ENCODE assay signal across 8 mouse cellular contexts in genomic region chr9:68956938-68957573, GRCm38 (mm10).
DNase-seq lines count a peak whose midpoint lies in the region; ATAC-seq and TF ChIP-seq lines count a peak whose summit lies in the region.

No protein-coding gene starts in this region.

- H3K9ac ChIP-seq in heart, postnatal 0 days (replicated peaks; ENCODE audit: low read depth, low read length), result no peak overlapping the region
- H3K9ac ChIP-seq in heart, embryonic 12.5 days, result no peak overlapping the region
- no peak overlapping the region for H3K9ac ChIP-seq in hindbrain, postnatal 0 days (replicated peaks; ENCODE audit: low read length)

- H3K4me3 ChIP-seq in heart, postnatal 0 days (ENCODE audit: low read depth, low read length), result no peak overlapping the region
- no peak overlapping the region for H3K4me3 ChIP-seq in heart, embryonic 12.5 days
- H3K4me3 ChIP-seq in hindbrain, postnatal 0 days (ENCODE audit: low read length), result no peak overlapping the region

- no peaks in the 10 kb centered on the region for H3K4me1 ChIP-seq in heart, postnatal 0 days (ENCODE audit: control insufficient read depth, insufficient read depth)
- H3K4me1 ChIP-seq in heart, embryonic 12.5 days (replicated peaks), result 0 out of 2 replicates have a peak, but pooled peaks cover 4% of the 10 kb centered on the region
- no peaks in the 10 kb centered on the region for H3K4me1 ChIP-seq in hindbrain, postnatal 0 days (ENCODE audit: insufficient read depth, low read length)

- no peak overlapping the region for H3K4me2 ChIP-seq in heart, postnatal 0 days (ENCODE audit: low read depth, low read length)
- no peak overlapping the region for H3K4me2 ChIP-seq in heart, embryonic 12.5 days
- H3K4me2 ChIP-seq in hindbrain, postnatal 0 days (ENCODE audit: low read depth, low read length), result no peak overlapping the region

- TF ChIP-seq CTCF in heart, postnatal 0 days (IDR thresholded peaks at IDR 0.05; ENCODE audit: low read depth), result peak; percentile 65
- peak; percentile 70 for TF ChIP-seq CTCF in hindbrain, postnatal 0 days (IDR thresholded peaks at IDR 0.05; ENCODE audit: low read depth)

- H3K9me3 ChIP-seq in heart, postnatal 0 days (replicated peaks; ENCODE audit: control insufficient read depth, low read length), result no peaks in the 10 kb centered on the region
- H3K9me3 ChIP-seq in heart, embryonic 12.5 days (replicated peaks), result no peaks in the 10 kb centered on the region
- no peaks in the 10 kb centered on the region for H3K9me3 ChIP-seq in hindbrain, postnatal 0 days (ENCODE audit: low read length)

- H3K36me3 ChIP-seq in heart, postnatal 0 days (replicated peaks; ENCODE audit: control insufficient read depth, insufficient read depth, low read length), result no peaks in the 10 kb centered on the region
- no peaks in the 10 kb centered on the region for H3K36me3 ChIP-seq in heart, embryonic 12.5 days
- H3K36me3 ChIP-seq in hindbrain, postnatal 0 days (ENCODE audit: insufficient read depth, low read length), result no peaks in the 10 kb centered on the region

- 52% methylated on average over 5 of the region's 5 CpGs for WGBS in heart, postnatal 0 days
- WGBS in heart, embryonic 12.5 days, result 53% methylated on average over 5 of the region's 5 CpGs
- 61% methylated on average over 5 of the region's 5 CpGs for WGBS in hindbrain, postnatal 0 days

- no peak overlapping the region for H3K27ac ChIP-seq in heart, postnatal 0 days (ENCODE audit: low read depth)
- no peak overlapping the region for H3K27ac ChIP-seq in heart, embryonic 12.5 days (ENCODE audit: poor library complexity, severe bottlenecking)
- H3K27ac ChIP-seq in hindbrain, postnatal 0 days, result no peak overlapping the region

- H3K27me3 ChIP-seq in heart, postnatal 0 days (ENCODE audit: control insufficient read depth, insufficient read depth, low read length), result no peaks in the 10 kb centered on the region
- H3K27me3 ChIP-seq in heart, embryonic 12.5 days (replicated peaks), result no peaks in the 10 kb centered on the region
- H3K27me3 ChIP-seq in hindbrain, postnatal 0 days (ENCODE audit: insufficient read depth, low read length), result no peaks in the 10 kb centered on the region

- DNase-seq in heart, postnatal 0 days (ENCODE audit: low spot score), result peak; percentile 74
- DNase-seq in urinary bladder, postnatal 14 days (ENCODE audit: low spot score), result peak; percentile 74
- no peak for DNase-seq in urinary bladder, adult 2 months (ENCODE audit: low spot score)
- DNase-seq in cerebellum, postnatal 10 days, result peak; percentile 87
- peak; percentile 83 for DNase-seq in hindbrain, postnatal 0 days (ENCODE audit: low spot score)
- peak; percentile 84 for DNase-seq in lung, postnatal 36 days
- DNase-seq in thymus, postnatal 0 days (ENCODE audit: low spot score), result peak; percentile 79

- no peak for TF ChIP-seq EP300 in heart, postnatal 0 days (IDR thresholded peaks at IDR 0.05; ENCODE audit: low read depth)

- no peak for ATAC-seq in heart, postnatal 0 days (ENCODE audit: insufficient read depth, low read depth)
- ATAC-seq in heart, embryonic 12.5 days (ENCODE audit: insufficient number of reproducible peaks, low FRiP score), result no peak
- ATAC-seq in hindbrain, postnatal 0 days, result no peak
